Mouse (Mus musculus) megakaryocyte progenitor cell, adult 5-6 weeks (primary cell): Measurements from ENCODE around the gene Atp10b. TPM values are rescaled to one million over a fixed set of nuclear protein-coding genes. Genes with fewer than 3 reads are reported as not detected.
"Not testable (repeated sequence)": the region's sequence is repeated elsewhere in the genome, so short reads cannot be mapped to it uniquely, and the experiment has no call there.

ENCODE experiments used
- ATAC-seq: replicated peaks from 2 replicates; pipeline ENCODE4 v1.8.0; 2016; ENCODE audit warnings: mild to moderate bottlenecking, moderate TSS enrichment, inconsistent platforms; ENCODE audit not compliant: poor library complexity
- total RNA-seq, 2 experiments: library from RNA; stranded (forward) in 1 of 2; stranded (reverse) in 1 of 2; fragments of 157-497, 149-512 nt in 1 of 2; fragments of 200-1000 nt in 1 of 2; gene quantifications; 2 replicates each; pipeline versions ENCODE4 v1.2.3 to v1.2.4; 2015 to 2017

The Atp10b gene
- total RNA-seq (2015) = not detected in 2 replicates
- total RNA-seq (2017) = not detected in 2 replicates

DNA sequence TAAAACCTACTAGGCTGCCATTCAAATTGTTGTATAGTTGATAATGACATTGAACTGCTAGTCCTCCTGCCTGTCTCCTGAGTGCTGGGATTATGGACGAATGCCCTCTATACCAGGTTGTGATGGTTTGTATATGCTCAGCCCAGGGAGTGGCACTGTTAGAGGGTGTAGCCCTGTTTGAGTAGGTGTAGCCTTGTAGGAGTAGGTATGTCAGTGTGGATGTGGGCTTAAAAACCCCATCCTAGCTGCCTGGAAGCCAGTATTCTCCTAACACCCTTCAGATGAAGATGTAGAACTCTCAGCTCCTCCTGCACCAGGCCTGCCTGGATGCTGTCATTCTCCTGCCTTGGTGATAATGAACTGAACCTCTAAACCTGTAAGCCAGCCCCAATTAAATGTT, at the start of gene Atp10b:
Gene Atp10b (plus strand): TSS at position 301 of the 400 bp plus-strand sequence.
- ATAC-seq = no peak

DNA sequence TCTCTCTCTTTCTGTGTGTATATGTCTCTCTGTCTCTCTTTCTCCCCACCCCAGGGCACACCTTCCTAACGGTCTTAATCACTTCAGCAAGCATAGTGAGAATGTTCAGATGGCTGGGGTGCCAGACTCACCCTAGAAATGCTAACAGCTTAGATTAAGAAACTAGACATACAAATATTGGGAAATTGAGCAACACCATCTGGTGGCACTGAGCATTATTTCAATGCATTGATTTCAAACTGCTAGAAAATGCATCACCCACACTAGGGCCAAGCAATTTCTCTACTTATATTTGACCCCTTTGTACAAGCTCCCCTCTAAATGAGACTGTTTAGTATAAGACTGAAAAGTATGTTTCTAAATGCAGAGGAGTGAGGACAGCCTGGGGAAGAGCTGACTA, 48.3 kb upstream of the Atp10b start:
- no peak for ATAC-seq

DNA sequence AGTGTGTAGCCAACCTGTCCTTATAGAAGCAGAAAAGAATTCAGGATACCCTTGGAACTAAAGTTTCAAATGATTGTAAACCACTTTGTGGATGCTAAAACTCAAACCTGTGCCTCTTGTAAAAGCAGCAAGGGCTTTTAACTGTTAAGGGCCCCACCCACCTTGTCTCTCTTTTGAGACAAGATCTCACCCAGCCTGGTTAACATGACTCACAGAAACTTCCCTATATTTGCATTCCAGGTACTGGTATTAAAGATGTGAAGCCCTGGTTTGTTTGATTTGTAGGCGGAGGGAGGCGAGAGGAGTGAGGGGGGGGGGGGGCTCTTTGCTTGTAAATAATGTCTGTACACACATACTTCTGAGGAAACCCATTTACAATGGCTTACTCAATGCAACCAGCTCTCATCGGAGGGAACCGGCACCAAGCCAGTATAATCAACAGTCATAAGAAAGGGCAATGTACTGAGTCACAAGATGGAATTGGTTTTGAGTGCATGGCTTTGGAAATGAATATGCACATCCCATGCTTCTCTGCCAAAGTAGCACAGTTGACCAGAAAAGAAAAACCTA, 23.7 kb upstream of the Atp10b start:
- no peak for ATAC-seq

DNA sequence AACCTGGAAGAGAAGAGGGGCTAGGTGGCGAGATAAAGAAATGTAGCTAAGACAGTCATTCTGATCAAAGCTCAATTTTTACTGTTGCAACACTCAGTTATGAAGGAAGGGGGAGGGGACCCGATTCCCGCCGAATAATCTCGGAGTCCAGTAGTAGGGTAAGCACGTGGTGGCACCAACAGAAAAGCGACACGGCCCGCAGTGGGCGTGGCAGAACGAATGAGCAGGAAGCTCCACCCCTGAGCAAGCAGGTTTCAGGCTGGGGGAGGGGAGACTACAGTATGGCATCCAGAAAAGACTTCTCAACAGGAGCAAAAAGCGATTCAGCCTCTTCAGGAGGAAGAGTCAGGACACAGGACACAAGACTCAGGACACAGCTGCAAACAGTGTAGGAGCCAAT, 23.1 kb upstream of the Atp10b start:
- not testable (repeated sequence) for ATAC-seq

DNA sequence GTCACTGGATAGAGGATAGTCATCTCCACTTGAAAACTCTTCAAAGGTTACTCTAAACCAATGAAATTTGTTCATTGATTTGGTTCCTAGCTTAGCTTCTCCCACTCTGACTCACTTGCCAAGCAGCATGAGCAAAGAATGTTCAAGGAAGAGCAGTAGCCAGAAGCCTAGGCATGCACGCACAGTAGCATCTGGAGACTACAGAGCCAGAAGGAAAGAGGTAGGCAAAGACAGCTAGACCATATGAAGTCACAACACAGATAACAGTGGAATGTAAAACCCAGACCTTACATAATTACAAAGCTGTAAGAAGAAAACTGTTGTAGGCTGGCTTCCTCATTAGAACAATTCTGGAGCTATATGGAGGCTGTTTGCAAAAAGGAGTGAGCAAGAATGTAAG, 8.4 kb upstream of the Atp10b start:
- no peak for ATAC-seq

DNA sequence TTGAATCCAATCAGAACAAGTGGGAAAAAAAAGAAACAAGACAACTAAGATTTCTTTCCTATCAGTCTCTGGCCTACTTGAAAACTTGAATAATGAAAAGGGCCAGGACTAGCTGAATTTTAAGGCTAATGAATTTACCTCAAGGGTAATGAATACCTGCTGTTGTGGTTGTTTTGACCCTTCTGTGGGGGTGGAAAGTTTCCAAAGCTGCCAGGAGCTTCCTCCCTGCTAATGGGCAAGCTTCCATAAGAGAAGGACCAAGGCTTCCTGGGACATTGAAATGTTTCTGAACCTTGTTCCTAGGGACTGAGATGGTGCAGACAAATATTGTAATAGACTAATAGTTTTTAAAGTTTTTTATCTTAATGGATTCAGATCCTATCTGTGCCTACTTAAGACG, 6.9 kb upstream of the Atp10b start:
- no peak for ATAC-seq

DNA sequence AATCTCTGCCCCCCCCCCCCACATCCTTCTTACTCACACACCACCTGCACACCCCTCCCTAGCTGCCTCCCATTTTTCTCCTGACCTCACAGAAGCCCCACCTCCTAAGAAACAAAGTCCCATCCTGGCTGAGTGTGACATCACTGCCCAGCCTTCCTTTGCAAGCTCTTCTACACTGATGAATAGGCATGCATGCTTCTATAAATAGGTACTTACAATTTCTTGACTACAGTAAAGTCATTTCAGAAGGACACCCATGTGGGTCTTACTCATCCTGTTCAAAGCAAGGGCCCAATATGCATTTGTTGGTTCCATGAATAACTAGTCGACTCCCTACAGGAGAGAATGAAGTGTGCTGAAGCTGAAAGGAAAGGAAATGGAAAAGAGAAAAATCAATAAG, 5.5 kb upstream of the Atp10b start:
- ATAC-seq = no peak

DNA sequence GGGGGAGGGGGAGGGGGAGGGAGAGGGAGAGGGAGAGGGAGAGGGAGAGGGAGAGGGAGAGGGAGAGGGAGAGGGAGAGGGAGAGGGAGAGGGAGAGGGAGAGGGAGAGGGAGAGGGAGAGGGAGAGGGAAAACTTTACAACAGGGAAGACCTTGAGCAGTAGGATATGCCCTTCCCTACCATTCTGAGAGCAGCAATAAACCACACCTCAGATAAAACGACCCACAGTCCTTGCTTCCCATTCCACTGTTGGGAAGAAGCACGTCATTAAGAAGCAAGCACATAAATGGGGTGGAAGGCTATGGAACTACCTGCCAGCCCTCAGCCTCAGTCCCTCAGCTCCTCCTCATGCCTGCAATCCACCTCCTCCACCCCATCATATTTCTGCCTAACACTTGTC, 4.8 kb upstream of the Atp10b start:
- ATAC-seq = not testable (repeated sequence)

DNA sequence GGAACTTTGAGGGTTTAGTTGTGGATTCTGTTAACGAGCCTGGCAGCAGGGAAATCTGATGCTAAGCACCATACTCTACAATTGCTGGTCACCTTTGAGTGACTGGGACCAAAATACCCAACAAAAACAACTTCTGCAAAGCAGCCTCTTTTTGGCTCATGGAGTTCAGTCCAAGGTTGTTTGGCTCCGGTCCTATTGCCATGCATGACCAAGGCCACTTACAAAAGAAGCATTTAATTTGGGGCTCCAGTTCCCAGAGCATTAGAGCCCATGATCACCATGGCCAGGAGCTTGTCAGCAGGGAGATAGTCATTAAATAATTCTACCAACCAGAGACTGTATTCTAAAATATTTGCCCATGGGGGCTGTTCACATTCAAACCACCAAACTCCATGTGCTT, 2.3 kb upstream of the Atp10b start:
- ATAC-seq = no peak

DNA sequence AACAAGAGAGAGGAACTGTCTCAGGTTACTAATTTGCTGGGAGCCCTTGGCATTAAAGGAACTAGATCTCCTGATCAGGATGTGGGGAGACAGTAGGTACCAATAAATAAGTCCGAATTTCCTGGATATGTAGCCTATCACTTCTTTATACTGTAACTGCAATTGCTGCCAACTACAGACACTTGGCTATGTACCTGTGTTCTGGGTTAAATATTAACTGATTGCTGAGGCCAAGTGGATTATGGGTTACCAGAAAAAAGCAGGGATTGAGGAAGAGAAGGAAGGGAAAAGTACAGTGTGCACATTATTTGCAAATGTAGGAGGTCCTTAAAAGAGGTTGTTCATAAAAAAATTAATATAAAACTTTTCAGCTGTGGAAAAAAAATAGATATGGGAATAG, 1.3 kb upstream of the Atp10b start:
- no peak for ATAC-seq

DNA sequence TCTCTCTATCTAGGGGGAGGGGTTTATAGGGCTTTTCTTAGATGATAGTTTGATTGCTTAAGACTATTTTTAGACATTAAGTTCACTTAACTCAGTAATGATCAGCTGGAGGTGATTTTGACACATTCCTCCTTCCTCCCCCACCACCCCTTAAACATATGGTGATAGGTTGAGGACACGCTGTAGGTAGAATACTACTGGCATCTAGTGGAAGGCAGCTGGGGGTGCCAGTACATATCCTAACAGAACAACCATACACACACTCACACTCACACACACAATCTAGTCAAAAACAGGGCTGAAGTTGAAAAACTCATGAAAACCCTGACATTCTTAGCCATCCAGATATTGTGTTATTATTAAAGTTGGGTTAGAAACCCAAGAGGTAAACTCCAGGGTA, 5.3 kb downstream of the Atp10b start:
- ATAC-seq = no peak

DNA sequence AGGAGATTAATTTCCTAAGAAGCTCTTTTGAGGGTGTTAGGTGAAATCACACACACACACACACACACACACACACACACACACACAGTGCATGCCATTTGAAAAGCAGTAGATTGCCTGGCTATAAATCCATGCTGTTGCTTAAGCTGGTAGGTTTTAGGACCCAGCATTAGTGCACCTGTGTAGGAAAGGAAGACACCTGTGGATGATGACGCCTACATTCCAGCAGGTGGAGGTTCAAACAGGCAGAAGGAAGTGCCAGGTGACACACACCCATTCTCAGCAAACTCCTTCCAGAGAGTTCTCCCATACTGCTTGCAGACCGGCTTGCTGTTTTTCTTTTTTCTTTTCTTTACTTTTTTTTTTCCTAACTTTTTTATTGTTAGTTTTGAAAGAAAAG, 5.7 kb downstream of the Atp10b start:
- ATAC-seq = no peak

DNA sequence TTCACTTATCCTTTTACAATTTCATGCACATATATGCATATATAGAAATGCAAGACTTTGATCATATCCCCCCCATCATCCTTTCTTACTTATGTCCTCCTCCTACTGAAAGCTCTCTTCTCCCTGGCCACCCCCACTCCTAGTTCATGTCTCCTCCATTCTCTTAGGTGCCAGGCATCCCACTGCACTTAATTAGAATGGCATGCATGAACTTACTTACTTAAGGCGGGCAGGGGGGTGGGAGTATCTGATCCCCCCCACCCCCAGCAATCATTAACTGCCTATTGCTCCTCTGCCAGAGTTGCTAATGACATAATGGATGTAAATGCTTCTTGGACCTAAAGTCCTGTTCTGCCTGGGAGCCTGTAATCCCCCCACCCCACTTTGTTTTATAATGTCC, 9.1 kb downstream of the Atp10b start:
- no peak for ATAC-seq

DNA sequence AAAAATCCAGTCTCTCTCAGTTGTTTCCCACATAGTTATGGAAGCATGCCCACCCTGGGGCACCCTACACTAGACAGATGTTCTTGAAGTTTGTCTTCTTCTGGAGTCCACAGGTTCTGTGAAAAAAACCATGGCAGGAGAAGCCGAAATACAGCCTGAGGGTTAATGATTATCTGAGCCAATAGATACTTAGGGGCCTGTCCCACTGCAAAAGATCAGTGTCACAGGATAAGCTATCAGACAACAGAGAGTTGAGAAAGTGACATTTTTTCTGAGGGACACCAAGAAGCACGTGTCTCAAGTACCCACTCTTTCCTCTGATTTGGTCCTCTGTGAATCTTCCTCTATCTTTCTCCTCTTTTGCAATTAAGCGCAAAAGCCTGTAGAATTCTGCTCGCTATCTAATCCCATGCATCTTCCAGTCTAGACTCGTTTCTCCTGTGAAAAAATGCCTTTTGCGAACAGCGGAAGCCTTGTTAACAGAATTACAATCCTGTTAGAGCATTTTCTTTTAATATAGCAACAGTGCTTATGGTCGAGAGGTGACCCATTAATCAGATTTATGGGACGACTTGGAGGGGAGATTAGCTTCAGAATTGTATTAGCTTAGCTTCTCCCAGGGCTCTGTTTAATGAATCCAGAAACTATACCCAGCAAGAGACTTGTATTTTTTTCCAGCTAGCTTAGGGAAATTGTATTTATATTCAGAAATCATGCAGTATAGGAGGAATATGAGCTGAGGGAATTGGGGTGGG, 10.7 kb downstream of the Atp10b start:
- ATAC-seq = no peak

DNA sequence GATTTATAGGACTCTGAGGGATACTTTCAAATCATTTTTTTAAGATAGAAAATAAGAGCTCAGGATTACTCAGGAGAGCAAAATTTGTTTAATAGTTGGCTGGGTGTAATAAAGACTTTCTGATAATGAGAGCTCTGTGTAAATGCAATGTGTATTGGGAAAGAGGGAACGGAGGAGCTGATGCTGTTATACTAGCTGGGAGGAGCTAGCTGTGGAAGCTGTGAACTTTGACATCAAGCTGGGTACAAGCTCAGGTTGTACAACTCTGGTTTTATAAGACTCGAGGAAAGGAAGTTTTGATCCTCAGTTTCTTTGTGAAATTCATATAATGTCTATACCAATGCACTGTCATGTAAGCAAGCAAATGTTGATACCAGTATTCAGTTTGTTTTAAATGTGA, 20.9 kb downstream of the Atp10b start:
- no peak for ATAC-seq

DNA sequence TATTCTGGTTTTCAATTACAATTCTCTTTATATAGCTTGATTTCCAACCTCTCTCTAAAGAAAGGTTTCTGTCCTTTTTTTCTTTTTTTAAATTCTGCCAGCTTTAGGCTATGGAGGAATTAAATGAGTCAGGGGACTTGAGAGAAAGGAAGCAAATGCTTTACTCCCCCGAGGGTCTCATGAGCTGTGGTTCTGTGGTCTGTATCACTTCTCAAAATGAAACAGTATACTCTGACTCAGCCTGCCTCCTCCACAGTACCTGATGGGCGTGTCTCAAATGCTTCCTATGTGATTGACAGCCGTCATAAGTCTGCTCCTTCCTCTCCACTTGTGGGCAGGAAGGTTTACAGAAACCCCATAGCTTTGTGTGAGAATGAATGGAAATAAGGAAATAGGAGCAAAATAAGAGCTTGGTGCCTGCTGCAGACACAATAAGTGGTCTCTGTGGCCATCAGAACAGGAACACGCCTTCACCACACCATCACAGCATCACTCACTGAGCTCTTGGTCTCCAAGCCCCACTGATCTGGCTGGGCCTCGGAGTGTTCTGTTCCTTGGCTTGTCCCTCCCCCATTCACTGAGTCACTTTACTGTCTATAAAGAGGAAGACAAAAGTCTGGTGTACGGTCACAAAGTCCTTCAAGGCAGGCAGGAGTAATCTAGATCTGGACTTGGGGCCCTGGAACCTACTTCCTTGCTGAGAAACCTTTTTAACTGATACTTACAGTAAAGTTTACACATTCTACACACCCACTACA, 24.9 kb downstream of the Atp10b start:
- 0 out of 2 replicates have a peak, but pooled peaks have one; percentile 11 for ATAC-seq

DNA sequence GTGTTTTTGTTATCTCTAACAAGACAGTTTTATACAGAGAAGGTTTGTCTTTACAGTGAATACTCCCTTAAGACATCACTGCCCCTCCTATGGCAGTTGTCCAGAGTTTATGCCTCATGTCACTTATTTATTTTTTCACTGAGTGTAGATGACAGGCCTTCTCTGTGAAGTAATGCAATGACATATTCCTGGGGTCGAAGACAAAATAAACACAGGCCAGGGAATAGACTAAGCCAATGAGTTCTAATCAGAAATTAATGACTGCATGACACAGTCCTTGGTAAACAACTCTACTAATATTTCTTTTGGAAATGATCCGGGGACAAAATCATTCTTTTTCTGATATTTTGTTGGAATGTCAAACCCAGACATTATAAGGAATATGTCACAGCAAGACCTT, 32.7 kb downstream of the Atp10b start:
- ATAC-seq = no peak

DNA sequence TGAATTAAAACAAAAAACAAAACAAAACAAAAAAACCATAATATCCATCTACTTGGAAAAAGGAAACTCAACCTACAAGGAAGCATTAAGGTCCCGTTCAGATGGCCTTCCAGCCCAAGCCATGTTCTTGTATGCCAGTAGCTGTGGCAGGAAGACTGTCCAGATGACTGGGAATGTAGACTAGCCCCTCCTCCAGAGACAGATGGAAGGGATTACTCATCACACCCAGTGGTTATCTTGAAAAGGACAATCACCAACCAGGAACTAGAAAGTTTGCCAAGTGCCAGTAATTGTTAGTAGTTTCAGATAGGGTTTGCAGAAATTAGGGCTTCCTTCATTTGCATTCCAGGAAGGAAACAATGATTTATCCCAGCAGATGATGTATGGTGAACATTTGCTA, 33.1 kb downstream of the Atp10b start:
- ATAC-seq = no peak

DNA sequence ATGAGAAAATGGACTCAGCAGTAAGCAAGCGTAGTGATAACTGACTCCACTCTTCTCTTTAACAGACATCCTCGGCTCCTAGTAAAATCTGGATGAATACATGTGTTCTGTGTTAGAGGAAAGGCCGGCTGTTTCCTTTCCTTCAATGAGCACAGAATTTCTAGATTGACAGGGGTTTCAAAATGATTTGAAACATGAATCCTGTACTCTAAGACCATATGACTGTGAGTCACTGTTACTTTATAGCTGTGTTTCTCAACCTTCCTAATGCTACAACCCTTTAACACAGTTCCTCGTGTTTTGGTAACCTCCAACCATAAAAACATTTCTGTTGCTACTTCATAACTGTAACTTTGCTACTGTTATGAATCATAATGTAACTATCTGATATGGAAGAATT, 33.8 kb downstream of the Atp10b start:
- no peak for ATAC-seq

DNA sequence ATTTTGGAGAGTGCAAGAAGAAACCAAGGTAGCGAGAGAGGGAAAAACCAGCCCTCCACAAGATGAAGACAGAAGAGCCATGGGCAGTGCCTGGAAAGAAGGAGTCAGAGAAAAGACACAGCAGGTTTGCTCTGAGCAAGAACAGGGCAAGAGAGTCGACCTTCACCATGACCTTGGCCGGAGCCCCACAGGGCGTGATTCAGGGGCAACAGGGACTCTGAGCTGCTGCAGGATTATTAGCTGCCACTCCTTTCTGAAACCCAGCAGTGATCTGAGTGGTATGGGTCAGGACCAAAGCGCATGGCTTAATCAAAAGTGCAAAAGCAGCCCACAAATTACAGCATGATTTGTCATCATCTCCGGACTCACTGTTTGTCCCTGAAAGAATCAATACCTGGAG, 36.6 kb downstream of the Atp10b start:
- ATAC-seq = no peak

DNA sequence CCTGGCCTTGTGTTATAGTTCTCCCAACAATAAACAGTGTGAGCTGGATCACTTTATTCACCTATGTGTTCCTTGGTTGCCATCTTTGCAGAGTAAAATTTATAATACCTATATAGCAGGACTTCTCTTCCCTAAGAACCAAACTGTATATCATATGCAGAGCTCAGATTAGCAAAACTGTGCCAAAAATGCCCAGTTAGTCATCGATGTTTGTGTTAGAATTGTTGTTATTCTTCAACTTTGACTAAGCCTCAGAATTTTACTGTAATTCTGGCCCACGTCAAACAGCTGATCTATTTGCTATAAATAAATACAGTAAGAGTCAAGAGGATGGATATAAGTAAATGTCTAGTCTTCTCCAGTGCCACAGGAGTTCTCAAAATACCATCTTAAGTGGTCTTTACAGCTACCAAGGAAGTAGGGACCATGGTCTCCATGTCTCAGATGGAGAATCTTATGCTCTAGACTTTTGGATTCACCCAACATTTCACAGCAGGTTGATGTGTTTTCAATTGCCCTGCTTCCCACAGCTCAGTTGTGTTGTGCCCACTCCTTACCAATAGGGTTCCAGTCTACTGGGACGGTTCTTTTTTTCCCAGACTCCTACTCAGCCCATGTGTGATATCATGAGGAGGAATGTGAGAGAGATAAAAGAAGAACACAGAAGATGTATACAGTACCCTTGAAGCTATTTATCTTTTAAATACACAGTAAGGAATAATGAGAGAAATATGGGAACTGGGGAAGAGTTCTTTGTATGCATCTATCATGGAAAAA, 40.3 kb downstream of the Atp10b start:
- ATAC-seq = no peak
